Comparison of ENCODE assay signal across 11 mouse cellular contexts in the genomic region with DNA sequence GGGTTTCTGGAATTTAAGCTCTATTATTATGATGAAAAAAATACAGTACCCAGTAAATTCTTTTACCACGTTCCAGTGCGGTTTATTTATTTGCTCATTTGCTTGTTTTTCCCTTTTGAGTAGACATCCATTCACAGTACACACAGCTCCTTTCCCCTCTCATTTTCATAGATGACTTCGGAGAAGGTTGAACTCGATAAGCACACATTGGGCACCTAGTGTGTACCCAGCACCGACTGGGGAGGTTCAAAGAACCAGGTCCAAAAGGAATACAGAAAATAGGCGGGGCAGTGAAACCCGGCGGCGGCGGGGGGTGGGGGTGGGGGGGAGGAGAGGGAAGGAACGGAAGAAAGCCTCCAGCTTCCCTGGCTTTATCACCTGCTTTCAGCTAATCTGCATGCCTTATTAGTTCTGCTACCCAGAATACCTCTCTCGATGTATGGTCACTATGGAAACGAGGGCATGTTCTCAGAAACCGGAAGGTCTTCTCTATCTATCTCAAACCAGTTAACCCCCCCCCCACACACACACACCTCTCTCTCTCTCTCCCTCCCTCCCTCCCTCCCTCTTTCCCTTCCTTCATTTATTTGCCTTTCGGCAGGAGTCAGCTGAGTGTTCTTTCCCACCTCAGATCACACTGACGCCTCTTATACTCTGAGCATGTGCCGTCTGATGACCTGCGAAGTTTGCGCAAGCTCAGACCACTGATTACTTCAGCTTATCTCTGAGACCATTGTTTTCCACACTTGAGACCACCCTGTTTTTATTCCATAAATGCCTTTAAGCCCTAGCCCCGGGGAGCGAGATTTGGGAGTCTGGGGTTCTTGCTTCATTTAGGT. TPM values are rescaled to one million over a fixed set of nuclear protein-coding genes. Genes with fewer than 3 reads are reported as not detected.
DNase-seq lines count a peak whose midpoint lies in the region; ATAC-seq and TF ChIP-seq lines count a peak whose summit lies in the region.
"Had no signal": no experiment of that assay in that cellular context is flagged by ENCODE, and none has a peak within 500 bp of the region (broad histone marks: within the 10 kb centered on the region; RNA-seq: fewer than 3 reads in every experiment).

No protein-coding gene starts in this region.

- H3K4me2 ChIP-seq in heart, embryonic 12.5 days, result peak overlapping the region; percentile 70
- H3K4me2 ChIP-seq in lung, postnatal 0 days (replicated peaks; ENCODE audit: low read depth, low read length), result 0 out of 2 replicates have a peak overlapping the region, but pooled peaks have one; percentile 19
- peak overlapping the region; percentile 52 for H3K4me2 ChIP-seq in hindbrain, embryonic 16.5 days (ENCODE audit: low read length)
- peak overlapping the region; percentile 45 for H3K4me2 ChIP-seq in neural tube, embryonic 13.5 days

- no peak for DNase-seq in heart, adult 9 months (ENCODE audit: low spot score in 2 of 2)
- DNase-seq in lung, postnatal 0 days (ENCODE audit: low spot score), result no peak
- DNase-seq in lung, postnatal 4 days, result no peak
- no peak for DNase-seq in T-cell, adult 2 months (ENCODE audit: low spot score)
- no peak for DNase-seq in kidney, adult 18-20 months
- DNase-seq: kidney, postnatal 14 days had no signal

- H3K4me3 ChIP-seq in heart, embryonic 12.5 days, result peak overlapping the region; percentile 36
- H3K4me3 ChIP-seq in lung, postnatal 0 days (ENCODE audit: low read depth, low read length), result no peak overlapping the region
- peak overlapping the region; percentile 26 for H3K4me3 ChIP-seq in hindbrain, embryonic 16.5 days (ENCODE audit: low read length)
- peak overlapping the region; percentile 13; the same call in 1 of the 2 replicates for H3K4me3 ChIP-seq in neural tube, embryonic 13.5 days
- H3K4me3 ChIP-seq: erythroblast, embryonic 14.5 days had no signal

- no peaks in the 10 kb centered on the region for H3K9me3 ChIP-seq in heart, embryonic 12.5 days (replicated peaks)
- no peaks in the 10 kb centered on the region for H3K9me3 ChIP-seq in lung, postnatal 0 days (ENCODE audit: low read length)
- H3K9me3 ChIP-seq in hindbrain, embryonic 16.5 days (ENCODE audit: control insufficient read depth, low read length), result no peaks in the 10 kb centered on the region
- no peaks in the 10 kb centered on the region for H3K9me3 ChIP-seq in neural tube, embryonic 13.5 days

- WGBS in heart, embryonic 12.5 days, result 14% methylated on average over 21 of the region's 21 CpGs
- 19% methylated on average over 21 of the region's 21 CpGs for WGBS in lung, postnatal 0 days
- WGBS in hindbrain, embryonic 16.5 days, result 20% methylated on average over 21 of the region's 21 CpGs
- WGBS in neural tube, embryonic 13.5 days, result 33% methylated on average over 21 of the region's 21 CpGs

- no peaks in the 10 kb centered on the region for H3K36me3 ChIP-seq in heart, embryonic 12.5 days
- H3K36me3 ChIP-seq in lung, postnatal 0 days (ENCODE audit: insufficient read depth, low read length), result no peaks in the 10 kb centered on the region
- H3K36me3 ChIP-seq in hindbrain, embryonic 16.5 days (ENCODE audit: control insufficient read depth, insufficient read depth, low read length), result no peaks in the 10 kb centered on the region
- no peaks in the 10 kb centered on the region for H3K36me3 ChIP-seq in neural tube, embryonic 13.5 days

- H3K4me1 ChIP-seq in heart, embryonic 12.5 days (replicated peaks), result peaks cover 40% of the 10 kb centered on the region
- H3K4me1 ChIP-seq in lung, postnatal 0 days (ENCODE audit: insufficient read depth, low read depth, low read length), result no peaks in the 10 kb centered on the region
- peaks cover 15% of the 10 kb centered on the region for H3K4me1 ChIP-seq in hindbrain, embryonic 16.5 days (ENCODE audit: control insufficient read depth, insufficient read depth, low read depth, low read length)
- peaks cover 31% of the 10 kb centered on the region for H3K4me1 ChIP-seq in neural tube, embryonic 13.5 days (replicated peaks)

- no peak overlapping the region for H3K27ac ChIP-seq in heart, embryonic 12.5 days (ENCODE audit: poor library complexity, severe bottlenecking)
- no peak overlapping the region for H3K27ac ChIP-seq in lung, postnatal 0 days (ENCODE audit: low read length)
- peak overlapping the region; percentile 59 for H3K27ac ChIP-seq in hindbrain, embryonic 16.5 days (ENCODE audit: low read depth, low read length)
- peak overlapping the region; percentile 29; the same call in 1 of the 2 replicates for H3K27ac ChIP-seq in neural tube, embryonic 13.5 days (replicated peaks)
- H3K27ac ChIP-seq: liver, embryonic 14.5 days had no signal

- TF ChIP-seq CTCF in lung, postnatal 0 days (IDR thresholded peaks at IDR 0.05), result no peak

- H3K9ac ChIP-seq in heart, embryonic 12.5 days, result no peak overlapping the region
- H3K9ac ChIP-seq in lung, postnatal 0 days (replicated peaks; ENCODE audit: low read depth), result no peak overlapping the region
- peak overlapping the region; percentile 50 for H3K9ac ChIP-seq in hindbrain, embryonic 16.5 days (ENCODE audit: low read depth, low read length)
- H3K9ac ChIP-seq in neural tube, embryonic 13.5 days, result peak overlapping the region; percentile 48
- H3K9ac ChIP-seq: liver, embryonic 14.5 days had no signal

- no peaks in the 10 kb centered on the region for H3K27me3 ChIP-seq in heart, embryonic 12.5 days (replicated peaks)
- no peaks in the 10 kb centered on the region for H3K27me3 ChIP-seq in lung, postnatal 0 days (replicated peaks; ENCODE audit: insufficient read depth, low read length)
- no peaks in the 10 kb centered on the region for H3K27me3 ChIP-seq in hindbrain, embryonic 16.5 days (replicated peaks; ENCODE audit: control insufficient read depth, insufficient read depth, low read length)
- 0 out of 2 replicates have a peak, but pooled peaks cover 3% of the 10 kb centered on the region for H3K27me3 ChIP-seq in neural tube, embryonic 13.5 days

- TF ChIP-seq EP300 in lung, postnatal 0 days (IDR thresholded peaks at IDR 0.05), result no peak

- ATAC-seq in heart, embryonic 12.5 days (ENCODE audit: insufficient number of reproducible peaks, low FRiP score), result no peak
- no peak for ATAC-seq in lung, postnatal 0 days
- ATAC-seq in hindbrain, embryonic 16.5 days, result peak; percentile 87
- ATAC-seq in neural tube, embryonic 13.5 days (ENCODE audit: low read depth), result peak; percentile 76

RNA-seq across cellular contexts. Expression of a gene that starts 25.3 kb away (rescaled TPM):
- 149 and 151 TPM in 2 replicates for polyA plus RNA-seq in heart, embryonic 12.5 days (2016; fragmentation: Nextera tagmentation; extraction: Ambion mirVana)
- 31.2 and 39.1 TPM in 2 replicates for polyA plus RNA-seq in lung, postnatal 0 days (2015; fragmentation: Nextera tagmentation; extraction: Ambion mirVana)
- 1,907 and 2,195 TPM in 2 replicates for polyA plus RNA-seq in hindbrain, embryonic 16.5 days (2015; fragmentation: Nextera tagmentation; extraction: Ambion mirVana)
- 1,780 and 1,799 TPM in 2 replicates for polyA plus RNA-seq in neural tube, embryonic 13.5 days (2015; fragmentation: Nextera tagmentation; extraction: Ambion mirVana)
- polyA plus RNA-seq: erythroblast, embryonic 14.5 days had no signal

Comparison
In these comparisons a context has a peak if more than half of its experiments do, and no peak if none do; other contexts are left out.
1. ATAC-seq: peak in hindbrain, embryonic 16.5 days (single experiment) and neural tube, embryonic 13.5 days (single experiment); none in heart, embryonic 12.5 days (single experiment) and lung, postnatal 0 days (single experiment).
2. H3K27ac ChIP-seq: peak in hindbrain, embryonic 16.5 days (single experiment) and neural tube, embryonic 13.5 days (single experiment); none in heart, embryonic 12.5 days (single experiment) and lung, postnatal 0 days (single experiment).
3. H3K4me2 ChIP-seq: peak in every context shown above with its lines; median percentile 70 in heart, embryonic 12.5 days; 52 in hindbrain, embryonic 16.5 days; 45 in neural tube, embryonic 13.5 days; 19 in lung, postnatal 0 days.
4. H3K9ac ChIP-seq: peak in hindbrain, embryonic 16.5 days (single experiment) and neural tube, embryonic 13.5 days (single experiment); none in heart, embryonic 12.5 days (single experiment) and lung, postnatal 0 days (single experiment).
5. RNA of a gene that starts 25.3 kb away (polyA plus RNA-seq): 1,907 to 2,195 TPM in hindbrain, embryonic 16.5 days and 1,780 to 1,799 TPM in neural tube, embryonic 13.5 days; 149 to 151 TPM in heart, embryonic 12.5 days and 31.2 to 39.1 TPM in lung, postnatal 0 days; every median in the first group is over 10 times any median in the second.